Mouse (Mus musculus): ENCODE results near the gene Grin3a.

DNA sequence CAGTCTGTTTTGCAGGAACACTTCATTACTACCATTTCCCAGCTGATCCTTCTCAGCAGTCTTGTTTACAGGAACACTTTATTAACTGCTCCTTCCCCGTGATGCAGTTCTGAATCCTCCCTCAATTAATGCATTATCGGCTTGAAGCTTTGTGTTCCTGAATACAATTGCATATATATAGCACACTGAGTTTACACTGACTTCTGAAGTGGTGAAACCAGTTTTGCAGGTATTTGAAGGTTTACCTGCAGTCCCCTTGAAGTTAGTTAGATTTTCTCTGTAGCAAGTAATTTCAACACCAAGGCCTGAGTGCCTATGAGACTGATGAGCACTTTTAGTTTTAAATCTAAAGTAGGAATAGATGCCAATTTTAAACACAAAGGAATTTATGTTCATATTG lies 223.3 kb downstream of the Grin3a start:
- no peak for TF ChIP-seq CTCF (IDR thresholded peaks at IDR 0.05; ENCODE audit: low read depth)
- TF ChIP-seq EP300 (IDR thresholded peaks at IDR 0.05; ENCODE audit: low read depth) = no peak
